Comparison of ENCODE assay signal across 8 mouse cellular contexts in the genomic region with DNA sequence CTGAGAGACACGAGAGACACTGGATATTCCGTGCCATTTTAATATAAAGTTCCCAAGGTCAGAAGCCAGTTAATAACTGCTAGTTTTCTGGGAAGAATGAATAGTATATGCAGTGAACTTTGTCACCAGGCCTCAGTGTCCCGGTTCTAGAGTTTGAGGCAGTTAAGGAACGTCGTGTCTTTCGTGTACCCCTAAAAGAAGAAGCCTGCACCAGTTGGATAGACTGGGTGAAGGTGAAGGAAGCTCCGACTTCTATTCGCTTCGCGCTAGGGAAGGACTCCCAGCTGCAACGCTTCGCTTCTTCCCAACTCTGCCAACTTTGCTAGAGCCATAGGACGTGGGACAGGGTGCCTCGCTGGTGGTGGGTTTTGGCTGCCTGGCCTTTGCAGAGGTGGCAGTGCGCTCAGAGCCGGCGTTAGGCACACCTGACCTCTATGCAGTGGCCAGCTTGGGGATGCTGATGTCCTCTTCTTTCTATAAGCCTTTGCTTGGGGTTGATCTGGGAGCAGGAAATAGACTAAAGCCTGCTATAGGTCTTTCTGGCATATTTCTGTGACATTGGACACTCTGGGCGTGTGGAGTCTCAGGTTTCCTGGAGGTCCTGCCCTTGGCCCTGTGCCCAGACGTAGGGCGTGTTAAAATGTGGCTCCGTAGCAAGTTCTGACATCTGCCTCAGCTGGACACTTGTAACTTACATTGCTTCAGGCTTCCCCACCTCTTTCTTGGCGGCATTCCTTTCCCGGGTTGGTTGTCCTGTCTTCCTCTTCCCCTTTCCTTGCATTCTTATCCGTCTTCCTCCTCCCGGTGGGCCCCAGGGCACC. TPM values are rescaled to one million over a fixed set of nuclear protein-coding genes. Genes with fewer than 3 reads are reported as not detected.
DNase-seq lines count a peak whose midpoint lies in the region; TF ChIP-seq lines count a peak whose summit lies in the region.

No protein-coding gene starts in this region.

- TF ChIP-seq POLR2A in lung, adult 2 months (IDR thresholded peaks at IDR 0.05; ENCODE audit: borderline replicate concordance, extremely low read depth, low read depth, low read length): no peak

- H3K4me3 ChIP-seq in lung, adult 2 months (replicated peaks; ENCODE audit: extremely low read depth, low read depth, low read length): peak overlapping the region; percentile 95

- 3% methylated on average over 25 of the region's 25 CpGs for WGBS in lung, adult 2 months

- no peak for TF ChIP-seq CTCF in lung, adult 2 months (IDR thresholded peaks at IDR 0.05; ENCODE audit: insufficient read depth, low read length)

- peak; percentile 91 for DNase-seq in heart, adult 11 months
- no peak for DNase-seq in heart, postnatal 25 days (ENCODE audit: low spot score)
- DNase-seq in cerebellum, postnatal 10 days: peak; percentile 59 to 60
- peak; percentile 26 for DNase-seq in gastrocnemius, postnatal 14 days
- DNase-seq in kidney, adult 11 months: peak; percentile 57
- DNase-seq in lung, adult 2 months: peak; percentile 31
- DNase-seq in ovary, postnatal 36 days (ENCODE audit: low spot score): peak; percentile 41
- peak; percentile 40 for DNase-seq in yolk sac, embryonic 10.5 days (ENCODE audit: low spot score)

- peaks cover 12% of the 10 kb centered on the region for H3K4me1 ChIP-seq in lung, adult 2 months (ENCODE audit: control insufficient read depth, insufficient read depth, low read length)

- intact Hi-C loops in heart, postnatal 25 days (cut with DNase I): loop anchor here (5.0 kb wide), 2 partner anchors 191 to 404 kb away; partner anchors contain the start of genes Kpna4 and Nmd3
- intact Hi-C loops in gastrocnemius, postnatal 14 days (cut with DNase I; ENCODE audit: low total_unique reads): no loop called here

RNA-seq across cellular contexts. Expression of gene Ppm1l, which starts 1.7 kb away (rescaled TPM):
- total RNA-seq in heart, postnatal 25 days (2021): 10 to 100 TPM; 23.6 to 24.5 TPM
- 10 to 100 TPM; 33.8 to 34.5 TPM for total RNA-seq in gastrocnemius, postnatal 14 days (2021)
- 3.0 and 5.2 TPM in 2 replicates for polyA plus RNA-seq in lung, adult 2 months (2012; rRNA removed)
